Mouse (Mus musculus) neural tube, embryonic 14.5 days (tissue): ENCODE measurements around the gene Cebpe. TPM values are rescaled to one million over a fixed set of nuclear protein-coding genes. Genes with fewer than 3 reads are reported as not detected.

Experiments used
- ATAC-seq: fragments of 200-750 bp; cut with Nextera tagmentation; 2 replicates; pipeline ENCODE4 v1.8.0; 2017; ENCODE audit warnings: low read depth, mild to moderate bottlenecking, moderate TSS enrichment, moderate library complexity
- H3K27ac ChIP-seq: fragments of 300-500 bp; sonication (generic); 2 replicates; pipeline ENCODE4 v1.5.1; 2014; ENCODE audit warnings: low read depth, mild to moderate bottlenecking, control low read depth, low read length, moderate library complexity, mixed read lengths
- H3K27me3 ChIP-seq: fragments of 300-500 bp; sonication (generic); 2 replicates; pipeline ENCODE4 v1.6.1; 2014; ENCODE audit warnings: low read length; ENCODE audit not compliant: control insufficient read depth, insufficient read depth
- H3K36me3 ChIP-seq: fragments of 300-500 bp; sonication (generic); 2 replicates; pipeline ENCODE4 v1.6.1; 2014; ENCODE audit warnings: low read length, mixed read lengths; ENCODE audit not compliant: control insufficient read depth, insufficient read depth
- H3K4me1 ChIP-seq: fragments of 300-500 bp; sonication (generic); 2 replicates; pipeline ENCODE4 v1.6.1; 2014; ENCODE audit warnings: low read length; ENCODE audit not compliant: control insufficient read depth, insufficient read depth
- H3K4me2 ChIP-seq: fragments of 300-500 bp; sonication (generic); 2 replicates; pipeline ENCODE4 v1.6.1; 2014; ENCODE audit warnings: mild to moderate bottlenecking, low read depth, low read length, control low read depth
- H3K4me3 ChIP-seq: fragments of 300-500 bp; sonication (generic); 2 replicates; pipeline ENCODE4 v1.5.1; 2014; ENCODE audit warnings: low read depth, low read length, control low read depth, mixed read lengths
- H3K9ac ChIP-seq: fragments of 300-500 bp; sonication (generic); replicated peaks from 2 replicates; pipeline ENCODE4 v1.6.1; 2014; ENCODE audit warnings: low read depth, mild to moderate bottlenecking, control low read depth, low read length, mixed read lengths
- H3K9me3 ChIP-seq: fragments of 300-500 bp; sonication (generic); 2 replicates; pipeline ENCODE4 v1.6.1; 2016; ENCODE audit warnings: low read length; ENCODE audit not compliant: control insufficient read depth
- WGBS: fragments of 180-500 bp; shearing (Covaris S2); extraction: QIAGEN DNeasy Blood & Tissue Kit; methylation state at CpG from one replicate; pipeline ENCODE4 v1.1.7; 2014; 5-methylcytosine and 5-hydroxymethylcytosine counted together
- polyA plus RNA-seq: library from polyadenylated mRNA; unstranded; fragments of >200 nt; fragmentation: Nextera tagmentation; extraction: Ambion mirVana; gene quantifications from 2 replicates; pipeline ENCODE4 v1.2.1, GENCODE M21; 2014

The Cebpe gene
- polyA plus RNA-seq, 1 experiment from 2014 or later: not detected

DNA sequence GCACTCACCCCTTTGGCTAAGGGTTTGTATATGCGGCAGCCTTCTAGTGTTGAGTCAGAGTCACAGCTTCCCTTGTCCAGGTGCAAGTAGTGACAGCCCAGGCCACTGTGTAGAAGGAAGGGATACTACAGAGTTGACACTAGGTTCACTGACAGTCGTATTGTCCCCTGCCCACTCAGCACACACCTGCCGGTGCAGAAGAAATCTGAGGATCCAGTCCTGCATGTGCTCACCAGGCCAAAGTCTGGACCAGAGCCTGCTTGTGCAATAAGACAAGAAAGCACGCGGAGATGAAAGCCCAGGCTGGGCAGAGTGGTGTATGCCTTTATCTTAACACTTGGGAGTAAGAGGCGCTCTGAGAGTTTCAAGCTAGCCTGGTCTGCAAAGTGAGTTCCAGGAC lies 16.9 kb downstream of the Cebpe start:
- ATAC-seq: no peak
- Histone ChIP-seq H3K4me1 (no peaks in the 10 kb centered on the region), H3K4me2 (no peak overlapping the region), H3K36me3 (peaks cover 17% of the 10 kb centered on the region; the same call in 1 of the 2 replicates), H3K9ac (no peak overlapping the region), H3K27me3 (no peaks in the 10 kb centered on the region), H3K9me3 (no peaks in the 10 kb centered on the region), H3K4me3 (no peak overlapping the region), H3K27ac (no peak overlapping the region)
- 87% methylated on average over 6 of the region's 6 CpGs for WGBS

DNA sequence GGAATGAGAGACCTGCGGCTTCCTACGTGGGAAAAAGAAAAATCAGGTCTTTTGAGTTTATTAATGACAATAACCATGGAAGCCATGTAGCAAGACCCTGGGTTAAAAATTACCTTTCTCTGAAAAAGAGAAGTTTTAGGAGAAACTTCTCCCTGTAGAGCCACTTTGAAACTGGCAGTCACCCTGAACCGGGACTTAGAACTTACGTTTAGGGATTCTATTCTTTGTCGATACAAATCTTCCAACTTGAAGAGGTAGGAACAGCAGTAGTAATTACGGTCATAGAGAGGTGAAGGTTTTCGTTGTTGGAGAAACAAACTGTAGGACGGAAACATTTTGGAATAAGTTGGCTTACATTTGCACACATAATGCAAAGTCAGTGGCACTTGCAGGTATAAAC lies 24.7 kb downstream of the Cebpe start:
- WGBS: 6% methylated on average over 8 of the region's 8 CpGs

DNA sequence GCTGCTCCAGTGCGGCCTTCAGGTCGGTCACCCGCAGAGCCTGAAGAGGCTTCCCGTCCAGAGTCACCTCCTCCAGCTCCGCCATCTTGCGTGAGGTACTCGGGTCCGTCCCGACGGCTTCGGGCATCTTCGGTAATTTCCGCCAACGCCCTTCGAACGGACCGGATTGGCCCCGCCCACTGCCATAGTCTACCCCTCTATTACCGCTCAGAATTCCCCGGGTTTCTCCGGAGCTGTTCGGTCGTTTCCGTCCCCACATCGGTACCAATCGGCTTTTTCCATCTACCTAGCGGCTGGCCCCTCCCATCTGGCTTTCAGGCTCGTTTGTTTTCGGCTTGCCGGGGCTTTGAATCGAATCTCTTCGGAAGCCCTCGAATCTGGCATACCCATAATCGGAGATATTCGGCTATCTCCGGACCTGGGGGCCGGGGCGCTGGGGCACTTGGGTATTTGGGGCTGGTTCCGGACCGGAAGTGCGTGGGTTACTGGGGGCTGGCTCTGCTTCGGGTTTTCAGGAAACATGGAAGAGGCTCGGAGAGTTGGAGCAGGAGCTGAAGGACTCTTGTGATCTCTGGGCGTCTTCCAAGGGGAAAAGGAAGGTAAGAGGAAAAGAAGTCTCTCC lies 25.3 kb downstream of the Cebpe start, which contains the start of gene Acin1:
Acin1 (minus strand) TSS at position 410 of the 622 bp plus-strand sequence.
- peak within 1 kb of the TSS; percentile 84 for H3K9ac ChIP-seq
- peaks cover 17% of the 10 kb centered on the region for H3K36me3 ChIP-seq
- WGBS: under 1% methylated on average over 44 of the region's 44 CpGs
- H3K4me1 ChIP-seq: peaks cover 22% of the 10 kb centered on the region
- ATAC-seq: peak; percentile 98
- no peaks in the 10 kb centered on the region for H3K9me3 ChIP-seq
- H3K27me3 ChIP-seq: no peaks in the 10 kb centered on the region
- peak within 1 kb of the TSS; percentile 96 for H3K27ac ChIP-seq
- peak within 1 kb of the TSS; percentile 84 for H3K4me3 ChIP-seq
- peak within 1 kb of the TSS; percentile 89 for H3K4me2 ChIP-seq

More for the DNA sequence above, 24.7 kb downstream of the Cebpe start:
- ATAC-seq: no peak
- peak overlapping the region; percentile 84 for H3K4me3 ChIP-seq
- peaks cover 22% of the 10 kb centered on the region for H3K4me1 ChIP-seq
- peak overlapping the region; percentile 69 for H3K4me2 ChIP-seq
- no peaks in the 10 kb centered on the region for H3K27me3 ChIP-seq
- H3K9ac ChIP-seq: peak overlapping the region; percentile 46; the same call in 1 of the 2 replicates
- H3K36me3 ChIP-seq: peaks cover 17% of the 10 kb centered on the region
- no peaks in the 10 kb centered on the region for H3K9me3 ChIP-seq
- peak overlapping the region; percentile 31; the same call in 1 of the 2 replicates for H3K27ac ChIP-seq

DNA sequence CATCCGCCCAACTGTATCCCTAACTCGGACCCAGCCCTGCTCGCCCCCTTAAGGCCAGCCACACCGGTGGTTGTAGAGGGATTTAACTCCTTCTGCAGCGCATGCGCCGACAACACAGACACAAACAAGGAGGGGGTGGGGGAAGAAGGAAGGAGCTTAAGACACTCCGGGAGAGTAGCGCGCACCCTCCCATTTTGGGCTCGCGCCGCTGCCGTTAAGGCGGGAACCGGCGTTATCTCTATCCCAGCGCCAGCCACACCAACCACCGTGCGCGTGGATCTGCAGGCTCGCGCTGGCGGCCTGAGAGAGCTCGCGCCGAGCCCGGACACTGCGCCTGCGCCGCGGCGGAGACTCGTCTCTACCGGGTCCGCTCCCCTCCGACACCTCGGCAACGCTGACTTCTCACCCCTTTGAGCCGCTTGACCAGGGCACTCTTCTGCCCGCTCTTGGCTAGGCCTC lies 25.9 kb downstream of the Cebpe start, which contains the start of gene 1700123O20Rik:
1700123O20Rik (plus strand) TSS at position 154 of the 459 bp plus-strand sequence.
- H3K4me2 ChIP-seq: peak within 1 kb of the TSS; percentile 89
- H3K36me3 ChIP-seq: peaks cover 17% of the 10 kb centered on the region
- H3K4me3 ChIP-seq: peak within 1 kb of the TSS; percentile 84
- no peaks in the 10 kb centered on the region for H3K27me3 ChIP-seq
- ATAC-seq: peak; percentile 77
- H3K9ac ChIP-seq: peak within 1 kb of the TSS; percentile 84
- H3K9me3 ChIP-seq: no peaks in the 10 kb centered on the region
- peak within 1 kb of the TSS; percentile 96 for H3K27ac ChIP-seq
- peaks cover 22% of the 10 kb centered on the region for H3K4me1 ChIP-seq
- whole genome bisulfite sequencing: under 1% methylated on average over 41 of the region's 41 CpGs

DNA sequence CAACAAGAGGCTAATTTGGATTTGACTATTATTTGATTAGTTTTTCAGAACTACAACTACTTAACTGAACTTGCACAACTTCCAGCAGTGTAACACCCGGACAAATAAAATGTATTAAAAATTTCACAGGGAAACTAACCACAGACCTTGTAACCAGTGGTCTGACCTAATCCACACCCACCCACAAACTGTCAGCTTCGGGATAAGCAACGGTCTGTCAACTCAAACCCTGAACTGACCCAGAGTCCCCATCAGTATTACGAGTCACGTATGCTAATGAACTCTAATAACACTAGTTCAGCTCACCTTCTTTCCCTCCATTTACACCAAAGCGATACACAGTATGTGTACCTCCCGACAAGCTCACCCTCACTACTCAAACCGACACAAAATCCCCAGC lies 26.5 kb downstream of the Cebpe start:
- Histone ChIP-seq H3K9ac (peak overlapping the region; percentile 84), H3K27me3 (no peaks in the 10 kb centered on the region), H3K36me3 (peaks cover 11% of the 10 kb centered on the region), H3K4me2 (peak overlapping the region; percentile 89), H3K4me3 (peak overlapping the region; percentile 84), H3K27ac (no peak overlapping the region), H3K4me1 (peaks cover 22% of the 10 kb centered on the region), H3K9me3 (no peaks in the 10 kb centered on the region)
- 13% methylated on average over 8 of the region's 8 CpGs for WGBS
- no peak for ATAC-seq

DNA sequence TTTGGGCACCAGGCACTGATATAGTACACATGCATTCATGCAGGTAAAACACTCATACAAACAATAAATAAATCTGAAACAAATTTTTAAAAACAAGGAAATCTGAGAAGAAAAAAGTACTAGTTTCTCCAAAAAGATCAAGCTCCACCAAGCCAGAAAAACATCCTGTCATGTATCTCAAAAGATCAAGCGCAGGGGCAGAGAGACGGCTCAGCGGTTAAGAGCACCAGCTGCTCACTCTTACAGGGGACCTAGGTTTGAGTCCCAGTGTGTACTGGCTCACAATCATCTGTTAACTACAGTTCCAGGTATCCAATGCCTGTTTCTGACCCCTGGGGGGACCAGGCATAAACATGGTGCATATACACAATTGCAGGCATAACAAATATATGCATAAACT lies 29.6 kb downstream of the Cebpe start:
- H3K27me3 ChIP-seq: no peaks in the 10 kb centered on the region
- ATAC-seq: no peak
- no peak overlapping the region for H3K9ac ChIP-seq
- no peak overlapping the region for H3K27ac ChIP-seq
- peaks cover 13% of the 10 kb centered on the region for H3K4me1 ChIP-seq
- no peaks in the 10 kb centered on the region for H3K9me3 ChIP-seq
- peaks cover 20% of the 10 kb centered on the region; the same call in 1 of the 2 replicates for H3K36me3 ChIP-seq
- no peak overlapping the region for H3K4me3 ChIP-seq
- WGBS: 89% methylated on average over 3 of the region's 3 CpGs
- no peak overlapping the region for H3K4me2 ChIP-seq

DNA sequence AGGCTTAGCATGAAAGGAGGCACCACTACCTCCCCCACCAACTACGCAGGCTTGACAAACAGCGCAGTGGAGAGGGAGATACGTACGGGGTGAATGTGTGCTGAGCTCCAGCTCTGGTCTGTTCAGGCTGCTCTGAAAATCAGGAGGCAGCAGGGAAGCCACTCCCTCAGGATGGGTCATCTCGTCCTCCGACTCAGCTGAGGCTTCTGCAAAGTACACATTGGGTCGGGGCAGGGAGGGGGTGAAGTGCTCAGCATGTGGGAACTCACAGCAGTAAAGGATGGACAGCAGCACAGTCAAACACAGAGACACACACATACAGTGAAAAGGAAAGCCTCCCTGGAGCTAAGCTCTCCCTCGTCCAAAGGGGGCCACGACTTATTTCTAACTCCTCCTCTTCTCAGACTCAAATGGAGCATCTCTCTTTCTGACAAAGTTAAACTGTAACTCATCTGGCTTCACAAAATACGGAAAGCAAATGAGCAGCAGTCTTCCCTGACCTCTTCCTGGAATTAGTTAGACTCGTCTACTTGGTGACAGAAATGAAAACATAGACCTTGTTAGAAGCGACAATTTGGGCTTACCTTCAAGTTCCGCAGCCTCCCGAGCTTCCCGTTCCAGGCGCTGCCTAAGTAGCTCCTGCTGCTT lies 33.2 kb downstream of the Cebpe start:
- Histone ChIP-seq H3K4me2 (no peak overlapping the region), H3K9me3 (no peaks in the 10 kb centered on the region), H3K36me3 (peaks cover 42% of the 10 kb centered on the region), H3K4me3 (no peak overlapping the region), H3K27ac (no peak overlapping the region), H3K9ac (no peak overlapping the region), H3K4me1 (no peaks in the 10 kb centered on the region), H3K27me3 (no peaks in the 10 kb centered on the region)
- no peak for ATAC-seq
- 84% methylated on average over 16 of the region's 16 CpGs for WGBS

DNA sequence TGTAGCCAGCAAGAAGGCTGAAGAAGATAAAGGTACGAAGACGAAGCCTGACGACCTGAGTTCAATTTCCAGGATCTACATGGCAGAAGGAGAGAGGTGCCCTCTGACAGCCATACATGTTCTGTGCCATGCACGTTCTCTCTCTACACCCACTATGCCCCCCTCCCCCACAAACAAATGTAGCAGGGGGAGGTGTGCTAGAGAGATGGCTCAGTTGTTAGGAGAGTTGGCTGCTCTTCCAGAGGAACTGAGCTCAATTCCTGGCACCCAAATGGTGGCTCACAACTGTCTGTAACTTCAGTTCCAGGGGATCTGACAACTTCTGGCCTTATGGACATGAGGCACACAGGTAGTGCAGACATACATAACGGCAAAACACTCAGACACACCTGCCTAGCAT lies 35.7 kb downstream of the Cebpe start:
- H3K36me3 ChIP-seq: peaks cover 39% of the 10 kb centered on the region
- 90% methylated on average over 5 of the region's 5 CpGs for whole genome bisulfite sequencing

DNA sequence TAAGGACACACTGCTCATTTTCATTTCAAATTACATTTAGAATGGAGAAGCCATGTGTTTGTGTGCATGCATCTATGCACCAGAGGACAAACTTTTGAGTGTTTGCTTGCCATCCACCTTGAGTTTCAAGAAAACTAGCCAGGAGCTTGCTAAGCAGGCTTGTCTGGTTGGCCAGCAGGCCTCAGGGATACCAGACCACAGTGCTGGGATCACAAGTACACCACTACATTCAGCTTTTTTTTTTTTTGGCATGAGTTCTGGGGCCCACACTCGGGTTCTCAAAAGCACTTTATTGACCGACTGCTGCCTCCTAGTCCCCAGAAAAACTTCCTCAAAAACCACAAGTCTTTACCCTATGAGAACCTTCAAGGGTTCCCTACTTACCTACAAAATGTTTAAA lies 37.7 kb downstream of the Cebpe start:
- H3K4me1 ChIP-seq: no peaks in the 10 kb centered on the region
- no peaks in the 10 kb centered on the region for H3K9me3 ChIP-seq
- ATAC-seq: no peak
- peaks cover 39% of the 10 kb centered on the region for H3K36me3 ChIP-seq
- no peaks in the 10 kb centered on the region for H3K27me3 ChIP-seq
- no peak overlapping the region for H3K9ac ChIP-seq
- H3K4me3 ChIP-seq: no peak overlapping the region
- no peak overlapping the region for H3K27ac ChIP-seq
- H3K4me2 ChIP-seq: no peak overlapping the region
- 78% methylated on average over 2 of the region's 2 CpGs for WGBS

More for the DNA sequence above, 35.7 kb downstream of the Cebpe start:
- Histone ChIP-seq H3K27ac (no peak overlapping the region), H3K9me3 (no peaks in the 10 kb centered on the region), H3K4me2 (no peak overlapping the region), H3K27me3 (no peaks in the 10 kb centered on the region), H3K9ac (no peak overlapping the region), H3K4me1 (no peaks in the 10 kb centered on the region), H3K4me3 (no peak overlapping the region)
- no peak for ATAC-seq
